Mouse (Mus musculus) kidney, adult 11 months (tissue): ENCODE measurements at regions not wholly inside any gene's neighbourhood (a gene's known extent, or its start where the extent isn't known, plus 50 kb on each side); places are given as distances from the start of the nearest gene placed in this dataset.

Experiments
- DNase-seq: peaks from one replicate; pipeline ENCODE4 v3.0.0; 2022

- DNase-seq = no peak
Observed at GRCm38 (mm10) chr13:110688796-110689195, 293.9 kb downstream of the Plk2 start.

- peak; percentile 37 for DNase-seq
Observed at GRCm38 (mm10) chr13:110690501-110691255, 295.8 kb downstream of the Plk2 start.

- no peak for DNase-seq
Observed at GRCm38 (mm10) chr13:110692696-110693095, 297.9 kb downstream of the Plk2 start.

- no peak for DNase-seq
Observed at GRCm38 (mm10) chr13:110694876-110695275, 300.0 kb downstream of the Plk2 start.

GRCm38 (mm10) chr13:110696549-110696948 is 301.7 kb downstream of the Plk2 start:
- peak; percentile 7 for DNase-seq

- no peak for DNase-seq
Observed at GRCm38 (mm10) chr13:110704261-110704660, 309.4 kb downstream of the Plk2 start.

- no peak for DNase-seq
Observed at GRCm38 (mm10) chr13:110710847-110711246, 316.0 kb downstream of the Plk2 start.

- no peak for DNase-seq
Observed at GRCm38 (mm10) chr13:110712527-110712926, 317.7 kb downstream of the Plk2 start.

- no peak for DNase-seq
Observed at GRCm38 (mm10) chr13:110722170-110722569, 327.3 kb downstream of the Plk2 start.

- DNase-seq = no peak
Observed at GRCm38 (mm10) chr13:110722752-110723151, 327.9 kb downstream of the Plk2 start.

GRCm38 (mm10) chr13:110724836-110725235 is 330.0 kb downstream of the Plk2 start:
- no peak for DNase-seq

GRCm38 (mm10) chr13:110725821-110726220 is 331.0 kb downstream of the Plk2 start:
- DNase-seq = no peak

- DNase-seq = no peak
Observed at GRCm38 (mm10) chr13:110735511-110735910, 340.7 kb downstream of the Plk2 start.

GRCm38 (mm10) chr13:110741576-110742206 is 346.8 kb downstream of the Plk2 start:
- DNase-seq = no peak

GRCm38 (mm10) chr13:110747223-110747868 is 352.5 kb downstream of the Plk2 start:
- peak; percentile 3 for DNase-seq

- DNase-seq = no peak
Observed at GRCm38 (mm10) chr13:110752746-110753145, 357.9 kb downstream of the Plk2 start.

GRCm38 (mm10) chr13:110754548-110754947 is 359.7 kb downstream of the Plk2 start:
- DNase-seq = no peak

GRCm38 (mm10) chr13:110756877-110757276 is 362.0 kb downstream of the Plk2 start:
- no peak for DNase-seq

- DNase-seq = no peak
Observed at GRCm38 (mm10) chr13:110769210-110769609, 374.4 kb downstream of the Plk2 start.

GRCm38 (mm10) chr13:110775251-110775650 is 380.4 kb downstream of the Plk2 start:
- no peak for DNase-seq

- no peak for DNase-seq
Observed at GRCm38 (mm10) chr13:110784162-110784785, 389.4 kb downstream of the Plk2 start.

GRCm38 (mm10) chr13:110784822-110785221 is 390.0 kb downstream of the Plk2 start:
- no peak for DNase-seq

- DNase-seq = no peak
Observed at GRCm38 (mm10) chr13:110798313-110798712, 403.5 kb downstream of the Plk2 start.
